Mouse (Mus musculus): ENCODE results near the gene Ank3. TPM values are rescaled to one million over a fixed set of nuclear protein-coding genes. Genes with fewer than 3 reads are reported as not detected.

Gene Ank3
- polyA plus RNA-seq, 1 experiment from 2014 or later = 30.3 TPM

DNA sequence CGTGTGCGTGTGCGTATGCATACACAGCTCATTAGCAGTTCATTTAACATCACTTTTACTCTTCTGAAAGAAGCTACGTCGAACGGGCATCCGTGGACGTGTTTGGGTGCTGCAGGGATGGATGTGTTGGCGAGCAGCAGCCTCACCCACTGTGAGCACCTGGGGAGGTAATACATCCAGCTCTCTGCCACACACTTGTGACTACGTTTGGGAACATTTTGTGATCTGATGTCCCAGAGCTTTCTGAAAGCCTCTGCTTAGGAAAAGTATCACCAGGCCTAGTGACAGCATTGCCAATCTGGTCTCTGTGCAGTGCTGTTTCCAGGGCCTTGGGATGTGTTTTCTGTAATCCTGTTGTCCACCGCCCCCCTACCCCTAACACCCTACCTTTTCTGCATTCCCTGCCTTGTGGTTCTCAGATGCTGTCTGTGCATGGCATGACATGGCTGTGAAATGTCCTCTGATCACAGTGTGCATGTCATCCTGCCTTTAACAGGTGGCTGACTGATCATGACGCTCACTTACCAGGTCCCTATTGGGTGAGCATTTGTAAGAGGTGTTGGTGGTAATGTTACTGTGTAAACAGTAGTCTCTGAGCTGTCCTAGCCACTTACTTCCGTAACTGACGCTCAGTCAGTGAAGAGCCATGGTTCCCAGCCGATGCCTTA lies 178.6 kb downstream of the Ank3 start:
- Histone ChIP-seq H3K27ac (no peak overlapping the region), H3K9ac (no peak overlapping the region), H3K9me3 (no peaks in the 10 kb centered on the region), H3K36me3 (no peaks in the 10 kb centered on the region), H3K4me1 (peaks cover 39% of the 10 kb centered on the region), H3K4me3 (no peak overlapping the region), H3K4me2 (no peak overlapping the region), H3K27me3 (peaks cover 21% of the 10 kb centered on the region)
- ATAC-seq (ENCODE audit: insufficient number of reproducible peaks, insufficient read depth, low FRiP score, low TSS enrichment, low read depth) = no peak
- 83% methylated on average over 15 of the region's 15 CpGs for WGBS

DNA sequence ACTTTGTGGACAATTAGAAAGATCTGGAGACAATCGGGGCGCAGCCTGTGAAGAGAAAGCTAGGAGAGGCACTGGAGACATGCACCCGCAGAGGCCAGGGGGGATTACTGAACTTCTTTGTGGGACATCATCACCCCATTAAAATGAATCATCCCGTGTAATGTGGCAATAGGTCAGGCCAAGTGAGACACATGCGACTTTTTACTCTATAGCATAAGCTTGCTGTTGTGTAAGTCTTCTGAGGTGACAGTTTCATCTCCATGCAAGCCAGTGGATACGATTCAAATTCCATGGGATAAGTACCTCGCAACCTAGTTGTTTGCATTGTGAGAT lies 179.1 kb downstream of the Ank3 start:
- WGBS = 80% methylated on average over 7 of the region's 7 CpGs

DNA sequence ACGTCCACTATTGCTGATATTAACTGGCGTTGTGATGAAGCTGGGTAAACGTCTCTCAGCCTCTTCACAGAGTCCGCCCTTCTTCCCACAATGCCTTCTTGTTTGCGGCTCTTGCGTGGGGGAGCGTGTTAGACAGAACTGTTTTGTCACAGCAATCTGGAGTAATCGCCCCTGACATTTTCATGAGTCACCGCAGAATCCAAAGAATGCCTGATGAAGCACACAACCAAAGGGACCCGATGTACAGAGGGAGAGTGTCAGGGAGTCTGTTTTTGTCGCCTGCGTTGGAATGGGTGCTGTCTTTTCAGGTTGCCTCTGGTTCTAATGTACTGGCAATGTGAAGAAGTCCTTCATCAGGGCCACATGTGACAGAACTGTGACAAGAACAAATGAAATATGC lies 181.0 kb downstream of the Ank3 start:
- no peak overlapping the region for H3K9ac ChIP-seq
- H3K9me3 ChIP-seq = no peaks in the 10 kb centered on the region
- no peak overlapping the region for H3K27ac ChIP-seq
- ATAC-seq (ENCODE audit: insufficient number of reproducible peaks, insufficient read depth, low FRiP score, low TSS enrichment, low read depth) = no peak
- no peaks in the 10 kb centered on the region for H3K36me3 ChIP-seq
- peaks cover 2% of the 10 kb centered on the region; the same call in 1 of the 2 replicates for H3K27me3 ChIP-seq
- WGBS = 48% methylated on average over 12 of the region's 12 CpGs
- 0 out of 2 replicates have a peak overlapping the region, but pooled peaks have one; percentile 5 for H3K4me2 ChIP-seq
- H3K4me1 ChIP-seq = peaks cover 33% of the 10 kb centered on the region
- H3K4me3 ChIP-seq = no peak overlapping the region

More for the DNA sequence above, 179.1 kb downstream of the Ank3 start:
- no peak overlapping the region for H3K9ac ChIP-seq
- no peak overlapping the region for H3K4me3 ChIP-seq
- peaks cover 17% of the 10 kb centered on the region for H3K27me3 ChIP-seq
- H3K27ac ChIP-seq = no peak overlapping the region
- H3K36me3 ChIP-seq = no peaks in the 10 kb centered on the region
- H3K4me1 ChIP-seq = peaks cover 35% of the 10 kb centered on the region
- H3K9me3 ChIP-seq = no peaks in the 10 kb centered on the region
- H3K4me2 ChIP-seq = no peak overlapping the region
- no peak for ATAC-seq (ENCODE audit: insufficient number of reproducible peaks, insufficient read depth, low FRiP score, low TSS enrichment, low read depth)

DNA sequence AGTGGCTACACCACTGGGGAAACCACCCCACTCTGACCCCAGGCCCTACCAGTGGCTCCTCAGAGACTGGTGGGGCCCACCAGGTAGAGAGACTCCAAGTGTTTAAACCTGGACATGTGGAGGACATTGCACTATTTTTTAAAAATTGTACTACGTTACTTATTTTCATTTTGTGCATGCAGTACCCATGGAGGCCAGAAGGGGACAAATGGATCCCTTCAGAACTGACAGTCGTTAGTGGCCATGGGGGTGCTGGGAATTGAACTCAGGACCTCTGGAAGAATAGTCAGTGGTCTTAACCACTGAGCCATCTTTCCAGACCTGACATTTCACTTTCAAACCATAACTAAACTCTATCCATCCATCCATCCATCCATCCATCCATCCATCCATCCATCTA lies 183.0 kb downstream of the Ank3 start:
- 90% methylated on average over 2 of the region's 2 CpGs for WGBS
- Histone ChIP-seq H3K4me2 (no peak overlapping the region), H3K4me3 (no peak overlapping the region), H3K9ac (no peak overlapping the region), H3K27me3 (no peaks in the 10 kb centered on the region), H3K27ac (no peak overlapping the region), H3K9me3 (no peaks in the 10 kb centered on the region), H3K36me3 (no peaks in the 10 kb centered on the region), H3K4me1 (peaks cover 39% of the 10 kb centered on the region)
- no peak for ATAC-seq (ENCODE audit: insufficient number of reproducible peaks, insufficient read depth, low FRiP score, low TSS enrichment, low read depth)

DNA sequence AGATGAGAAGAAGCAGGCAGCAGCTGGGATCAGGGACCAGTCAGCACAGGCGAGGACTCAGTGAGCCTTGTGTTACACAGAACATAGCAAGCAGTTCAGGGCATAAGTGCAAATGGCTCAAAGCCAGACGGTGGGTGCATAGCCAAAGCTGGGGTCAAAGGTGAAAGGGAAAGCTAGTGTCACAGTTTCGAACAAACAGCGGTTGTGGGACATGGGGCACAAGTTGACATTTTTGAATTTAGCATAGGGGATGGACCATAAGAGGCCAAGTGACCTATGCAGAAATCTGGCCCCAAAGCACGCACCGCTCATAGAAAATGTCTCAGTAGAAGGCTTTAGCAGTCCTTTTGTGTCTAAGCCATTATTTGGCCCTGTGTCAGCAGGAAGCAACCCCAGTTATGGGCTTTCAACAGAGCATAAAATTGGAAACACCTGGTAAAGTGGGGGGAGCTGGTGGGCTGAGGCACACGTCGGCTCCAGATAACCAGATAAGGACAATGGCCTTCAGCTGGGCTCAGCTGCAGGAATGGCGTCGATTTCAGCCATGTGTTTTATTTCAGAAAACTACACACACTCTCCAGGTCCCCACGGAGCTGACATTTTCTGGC lies 185.4 kb downstream of the Ank3 start:
- H3K36me3 ChIP-seq = no peaks in the 10 kb centered on the region
- H3K27ac ChIP-seq = peak overlapping the region; percentile 2
- 15% methylated on average over 11 of the region's 11 CpGs for WGBS
- H3K9ac ChIP-seq = no peak overlapping the region
- no peaks in the 10 kb centered on the region for H3K27me3 ChIP-seq
- H3K4me3 ChIP-seq = no peak overlapping the region
- peaks cover 30% of the 10 kb centered on the region for H3K4me1 ChIP-seq
- H3K4me2 ChIP-seq = peak overlapping the region; percentile 16; the same call in 1 of the 2 replicates
- no peaks in the 10 kb centered on the region for H3K9me3 ChIP-seq
- peak; percentile 56; the same call in 1 of the 2 replicates for ATAC-seq (ENCODE audit: insufficient number of reproducible peaks, insufficient read depth, low FRiP score, low TSS enrichment, low read depth)

DNA sequence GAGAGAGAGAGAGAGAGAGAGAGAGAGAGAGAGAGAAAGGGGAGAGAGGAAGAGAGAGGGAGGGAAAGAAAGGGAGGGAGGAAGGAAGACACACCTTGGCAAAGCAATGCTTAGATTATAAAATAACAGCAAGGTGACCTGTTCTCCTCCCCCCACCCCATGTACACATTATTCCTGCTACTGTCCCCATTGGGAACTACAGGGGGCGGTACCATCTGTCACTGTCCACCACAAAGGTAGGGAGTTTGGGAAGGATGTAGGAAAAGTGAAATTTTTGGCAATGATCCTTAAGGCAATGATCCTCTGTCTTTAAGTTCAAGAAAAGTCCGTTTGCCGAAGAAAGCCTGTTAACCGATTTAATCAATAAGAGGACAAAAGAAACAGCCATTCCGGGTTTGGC lies 186.0 kb downstream of the Ank3 start:
- no peak overlapping the region for H3K9ac ChIP-seq
- H3K4me2 ChIP-seq = no peak overlapping the region
- H3K27ac ChIP-seq = no peak overlapping the region
- H3K4me1 ChIP-seq = peaks cover 26% of the 10 kb centered on the region
- no peak for ATAC-seq (ENCODE audit: insufficient number of reproducible peaks, insufficient read depth, low FRiP score, low TSS enrichment, low read depth)
- 74% methylated on average over 5 of the region's 5 CpGs for WGBS
- H3K27me3 ChIP-seq = no peaks in the 10 kb centered on the region
- H3K4me3 ChIP-seq = no peak overlapping the region
- H3K9me3 ChIP-seq = no peaks in the 10 kb centered on the region
- no peaks in the 10 kb centered on the region for H3K36me3 ChIP-seq

DNA sequence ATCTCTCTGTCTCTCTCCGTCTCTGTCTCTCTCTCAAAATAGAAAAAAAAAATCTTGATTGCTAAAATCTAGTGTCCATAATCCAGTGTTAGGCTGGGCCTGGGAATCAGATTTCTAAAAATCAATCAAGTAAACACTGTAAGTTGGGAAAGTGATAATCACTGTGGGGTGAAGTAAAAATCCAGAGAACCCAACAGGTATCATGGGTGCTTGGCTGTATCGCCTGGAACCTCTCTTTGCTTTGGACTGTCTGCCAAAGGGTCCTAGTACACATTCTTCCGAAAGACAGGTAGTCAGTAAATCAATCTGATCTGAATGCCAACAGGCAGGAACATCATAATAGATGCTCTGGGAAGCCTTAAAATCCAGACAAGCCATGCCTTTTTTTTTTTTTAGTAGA lies 186.7 kb downstream of the Ank3 start:
- no peak overlapping the region for H3K27ac ChIP-seq
- H3K4me3 ChIP-seq = no peak overlapping the region
- H3K4me2 ChIP-seq = no peak overlapping the region
- WGBS = 83% methylated on average over 3 of the region's 3 CpGs
- no peak overlapping the region for H3K9ac ChIP-seq
- no peaks in the 10 kb centered on the region for H3K27me3 ChIP-seq
- ATAC-seq (ENCODE audit: insufficient number of reproducible peaks, insufficient read depth, low FRiP score, low TSS enrichment, low read depth) = no peak
- no peaks in the 10 kb centered on the region for H3K9me3 ChIP-seq
- H3K36me3 ChIP-seq = no peaks in the 10 kb centered on the region
- H3K4me1 ChIP-seq = peaks cover 19% of the 10 kb centered on the region

DNA sequence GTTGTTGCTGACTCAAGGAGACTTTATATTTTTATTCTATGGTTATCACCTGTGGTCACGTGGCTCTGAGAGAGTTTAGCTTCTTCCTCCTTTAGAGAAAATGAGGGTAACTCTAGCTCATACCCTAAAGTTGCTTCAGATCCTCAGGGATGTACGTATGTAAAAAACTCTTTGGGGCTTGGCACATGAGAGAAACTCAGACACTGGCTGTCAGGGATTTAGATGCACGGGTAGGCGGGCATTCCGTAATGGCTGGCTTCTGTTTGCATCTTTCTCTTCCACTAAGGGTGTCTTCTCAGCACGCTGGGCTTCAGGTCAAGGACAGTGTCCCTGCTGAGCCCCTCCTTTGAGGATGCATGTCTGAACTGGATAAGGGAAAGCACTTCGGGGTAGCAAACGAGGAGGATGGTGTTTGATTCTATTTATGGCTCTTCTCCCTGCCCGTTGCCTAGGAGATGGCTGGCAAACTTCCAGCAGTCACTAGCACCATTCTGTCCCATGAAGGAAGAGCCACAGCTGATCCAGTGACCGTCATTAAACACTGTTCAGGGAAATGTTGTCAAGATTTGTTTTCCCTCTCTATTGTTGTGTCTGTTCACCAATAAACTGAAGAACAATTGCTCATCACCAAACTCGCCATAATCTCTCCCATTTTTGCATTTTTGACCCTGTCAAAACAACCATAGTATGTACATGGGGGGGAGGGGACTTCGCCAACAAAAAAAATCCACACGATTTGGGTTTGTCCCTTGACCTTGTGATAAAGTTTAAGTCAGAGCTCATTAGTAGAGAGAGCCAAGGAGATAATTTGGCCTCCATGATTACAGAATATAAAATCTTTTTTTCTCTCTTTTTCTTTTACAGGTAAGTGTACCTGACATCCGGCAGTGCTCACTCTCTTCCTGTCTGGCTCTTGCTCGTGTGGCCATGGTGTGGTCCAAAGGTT lies 195.9 kb downstream of the Ank3 start:
- H3K27ac ChIP-seq = no peak overlapping the region
- no peak overlapping the region for H3K4me2 ChIP-seq
- H3K9ac ChIP-seq = no peak overlapping the region
- ATAC-seq (ENCODE audit: insufficient number of reproducible peaks, insufficient read depth, low FRiP score, low TSS enrichment, low read depth) = no peak
- H3K36me3 ChIP-seq = no peaks in the 10 kb centered on the region
- peaks cover 8% of the 10 kb centered on the region for H3K4me1 ChIP-seq
- H3K9me3 ChIP-seq = no peaks in the 10 kb centered on the region
- 63% methylated on average over 15 of the region's 15 CpGs for WGBS
- H3K27me3 ChIP-seq = no peaks in the 10 kb centered on the region
- no peak overlapping the region for H3K4me3 ChIP-seq

DNA sequence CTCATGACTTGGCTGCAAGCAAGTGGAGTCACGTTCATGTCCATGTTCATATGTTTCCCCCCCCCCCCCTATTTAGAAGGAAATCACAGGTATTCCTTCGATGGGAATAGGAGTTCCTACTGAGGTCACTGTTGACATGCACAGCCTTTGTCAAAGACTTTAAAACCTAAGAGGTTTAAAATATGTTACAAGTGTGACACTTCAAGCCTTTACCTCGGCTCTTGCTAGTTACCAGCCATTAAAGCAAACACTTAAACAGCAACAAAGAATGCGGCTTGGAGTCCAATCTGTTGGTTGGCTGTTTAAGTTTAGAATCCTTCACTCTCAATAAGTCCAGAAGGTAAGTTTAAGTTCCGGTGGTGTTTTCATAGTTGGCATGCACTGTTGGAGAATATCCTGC lies 196.9 kb downstream of the Ank3 start:
- no peak overlapping the region for H3K9ac ChIP-seq
- H3K27ac ChIP-seq = no peak overlapping the region
- H3K27me3 ChIP-seq = no peaks in the 10 kb centered on the region
- H3K9me3 ChIP-seq = no peaks in the 10 kb centered on the region
- no peaks in the 10 kb centered on the region for H3K36me3 ChIP-seq
- WGBS = 89% methylated on average over 5 of the region's 5 CpGs
- H3K4me2 ChIP-seq = no peak overlapping the region
- H3K4me3 ChIP-seq = no peak overlapping the region
- ATAC-seq (ENCODE audit: insufficient number of reproducible peaks, insufficient read depth, low FRiP score, low TSS enrichment, low read depth) = no peak
- H3K4me1 ChIP-seq = peaks cover 8% of the 10 kb centered on the region

DNA sequence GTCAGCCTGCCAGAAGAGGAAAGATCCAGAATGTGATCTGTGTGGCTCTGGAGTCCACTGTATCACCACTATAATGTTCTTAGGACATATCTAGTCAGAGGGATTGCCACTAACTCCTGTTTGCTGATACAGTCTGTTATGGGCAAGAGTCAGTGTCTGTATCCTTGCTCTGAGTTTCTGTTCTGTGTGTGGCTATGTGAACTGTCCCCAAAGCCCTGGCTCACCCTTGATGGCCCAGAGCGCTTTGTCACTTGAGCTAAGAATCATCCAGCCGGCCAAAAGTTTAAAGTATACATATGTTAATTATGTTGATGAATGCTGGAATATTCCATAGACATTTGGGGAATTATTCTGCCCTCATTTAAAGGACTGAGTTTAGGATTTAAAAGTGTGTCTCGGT lies 202.9 kb downstream of the Ank3 start:
- Histone ChIP-seq H3K9ac (no peak overlapping the region), H3K4me3 (no peak overlapping the region), H3K36me3 (no peaks in the 10 kb centered on the region), H3K9me3 (no peaks in the 10 kb centered on the region), H3K27ac (no peak overlapping the region), H3K27me3 (no peaks in the 10 kb centered on the region), H3K4me1 (0 out of 2 replicates have a peak, but pooled peaks cover 7% of the 10 kb centered on the region), H3K4me2 (no peak overlapping the region)
- WGBS = 87% methylated on average over 3 of the region's 3 CpGs
- no peak for ATAC-seq (ENCODE audit: insufficient number of reproducible peaks, insufficient read depth, low FRiP score, low TSS enrichment, low read depth)

DNA sequence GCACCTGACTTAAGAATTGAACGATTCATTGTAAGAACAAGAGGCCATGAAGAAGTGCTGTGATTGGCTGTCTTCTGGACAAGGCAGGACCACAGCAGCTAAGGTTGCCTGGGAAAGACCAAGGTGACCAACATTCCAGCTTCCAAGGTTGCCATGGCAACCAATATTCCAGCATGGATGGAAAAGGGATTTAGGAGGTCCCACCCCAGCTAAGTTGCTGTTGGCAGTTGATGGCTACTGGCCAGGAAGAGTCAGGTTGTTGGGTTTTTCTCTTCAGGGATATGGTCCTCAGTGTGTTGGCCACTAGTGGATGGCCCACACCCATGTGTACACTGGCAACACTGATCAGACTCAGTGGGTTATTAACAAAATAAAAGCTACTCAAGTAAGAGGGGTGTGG lies 204.1 kb downstream of the Ank3 start:
- Histone ChIP-seq H3K4me1 (0 out of 2 replicates have a peak, but pooled peaks cover 7% of the 10 kb centered on the region), H3K9me3 (no peaks in the 10 kb centered on the region), H3K27ac (no peak overlapping the region), H3K36me3 (no peaks in the 10 kb centered on the region), H3K4me2 (no peak overlapping the region), H3K4me3 (no peak overlapping the region), H3K9ac (no peak overlapping the region), H3K27me3 (no peaks in the 10 kb centered on the region)
- 91% methylated on average over 1 of the region's 1 CpGs for WGBS
- ATAC-seq (ENCODE audit: insufficient number of reproducible peaks, insufficient read depth, low FRiP score, low TSS enrichment, low read depth) = no peak
